Mouse (Mus musculus) kidney, postnatal 0 days (tissue): ENCODE results near the gene Tmem161a. TPM values are rescaled to one million over a fixed set of nuclear protein-coding genes. Genes with fewer than 3 reads are reported as not detected.

Experiments
- ATAC-seq: fragments of 200-750 bp; cut with Nextera tagmentation; replicated peaks from 2 replicates; pipeline ENCODE4 v1.8.0; 2017; ENCODE audit warnings: low read depth, moderate number of reproducible peaks, moderate TSS enrichment, moderate library complexity; ENCODE audit not compliant: low FRiP score
- DNase-seq: peaks from one replicate; pipeline ENCODE4 v3.0.0-alpha.2; 2016; ENCODE audit warnings: low spot score
- H3K27ac ChIP-seq: fragments of 300-500 bp; sonication (generic); 2 replicates; pipeline ENCODE4 v1.5.1; 2014; ENCODE audit warnings: mild to moderate bottlenecking
- H3K27me3 ChIP-seq: fragments of 300-500 bp; sonication (generic); 2 replicates; pipeline ENCODE4 v1.6.1; 2014; ENCODE audit warnings: low read length, mixed read lengths; ENCODE audit not compliant: insufficient read depth
- H3K36me3 ChIP-seq: fragments of 300-500 bp; sonication (generic); 2 replicates; pipeline ENCODE4 v1.6.1; 2014; ENCODE audit warnings: low read length, mixed read lengths; ENCODE audit not compliant: insufficient read depth
- H3K4me1 ChIP-seq: fragments of 300-500 bp; sonication (generic); replicated peaks from 2 replicates; pipeline ENCODE4 v1.6.1; 2014; ENCODE audit warnings: antibody characterized with exemption, low read length, mixed read lengths; ENCODE audit not compliant: insufficient read depth
- H3K4me2 ChIP-seq: fragments of 300-500 bp; sonication (generic); 2 replicates; pipeline ENCODE4 v1.6.1; 2014; ENCODE audit warnings: mild to moderate bottlenecking, low read length, moderate library complexity, mixed read lengths
- H3K4me3 ChIP-seq: fragments of 300-500 bp; sonication (generic); replicated peaks from 2 replicates; pipeline ENCODE4 v1.5.1; 2014; ENCODE audit warnings: low read depth, low read length
- H3K9ac ChIP-seq: fragments of 300-500 bp; sonication (generic); 2 replicates; pipeline ENCODE4 v1.6.1; 2014; ENCODE audit warnings: low read depth, low read length
- H3K9me3 ChIP-seq: fragments of 300-500 bp; sonication (generic); replicated peaks from 2 replicates; pipeline ENCODE4 v1.6.1; 2016; ENCODE audit warnings: low read length, inconsistent platforms, mixed read lengths
- CTCF ChIP-seq: IDR thresholded peaks from 2 replicates; pipeline ENCODE4 v1.5.1; 2016; ENCODE audit warnings: antibody characterized with exemption, low read depth, mild to moderate bottlenecking, moderate library complexity
- WGBS: fragments of 180-500 bp; shearing (Covaris S2); extraction: QIAGEN DNeasy Blood & Tissue Kit; methylation state at CpG from one replicate; pipeline ENCODE4 v1.1.7; 2014; 5-methylcytosine and 5-hydroxymethylcytosine counted together
- polyA plus RNA-seq: library from polyadenylated mRNA; unstranded; fragments of >200 nt; fragmentation: Nextera tagmentation; extraction: Ambion mirVana; gene quantifications from 2 replicates; pipeline ENCODE4 v1.2.1, GENCODE M21; 2015

The Tmem161a gene
- polyA plus RNA-seq, 1 experiment from 2014 or later = 52.3 TPM

DNA sequence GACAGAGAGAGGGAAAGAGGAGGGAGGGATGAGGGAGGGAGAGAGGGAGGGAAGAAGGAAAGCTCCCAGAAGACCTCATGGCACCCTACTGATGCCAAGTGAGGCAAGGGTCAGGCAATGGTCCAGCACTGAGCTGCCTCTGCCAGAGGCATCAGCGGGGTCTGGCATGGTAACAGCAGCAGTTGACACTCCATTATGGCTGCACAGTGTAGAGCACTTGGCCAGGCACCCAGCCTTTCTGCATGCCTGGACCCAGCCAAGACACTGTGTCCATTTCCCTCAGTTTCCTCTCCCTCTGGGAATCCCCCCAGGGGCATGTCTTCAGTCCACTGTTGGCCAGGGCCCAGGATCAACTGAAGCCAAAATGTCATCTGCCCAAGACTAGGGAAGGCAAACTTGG lies 44.4 kb downstream of the Tmem161a start:
- Histone ChIP-seq H3K4me1 (peaks cover 2% of the 10 kb centered on the region), H3K36me3 (no peaks in the 10 kb centered on the region), H3K9ac (no peak overlapping the region), H3K9me3 (no peaks in the 10 kb centered on the region), H3K4me3 (no peak overlapping the region), H3K4me2 (no peak overlapping the region), H3K27me3 (no peaks in the 10 kb centered on the region), H3K27ac (no peak overlapping the region)
- no peak for ATAC-seq
- WGBS = 64% methylated on average over 1 of the region's 1 CpGs
- DNase-seq = no peak
- no peak for TF ChIP-seq CTCF

- no peak for DNase-seq
- Histone ChIP-seq H3K36me3 (no peaks in the 10 kb centered on the region), H3K4me1 (no peaks in the 10 kb centered on the region), H3K9me3 (no peaks in the 10 kb centered on the region), H3K27me3 (no peaks in the 10 kb centered on the region), H3K9ac (no peak overlapping the region), H3K4me3 (no peak overlapping the region), H3K27ac (no peak overlapping the region), H3K4me2 (no peak overlapping the region)
- ATAC-seq = no peak
- TF ChIP-seq CTCF = no peak
Observed at GRCm38 (mm10) chr8:70217441-70217840, 45.3 kb downstream of the Tmem161a start.

GRCm38 (mm10) chr8:70219107-70219684 lies 47.0 kb downstream of the Tmem161a start:
- no peak overlapping the region for H3K9ac ChIP-seq
- H3K4me3 ChIP-seq = no peak overlapping the region
- H3K9me3 ChIP-seq = no peaks in the 10 kb centered on the region
- H3K36me3 ChIP-seq = peaks cover 5% of the 10 kb centered on the region; the same call in 1 of the 2 replicates
- ATAC-seq = peak; percentile 47; the same call in 1 of the 2 replicates
- 55% methylated on average over 5 of the region's 5 CpGs for WGBS
- H3K4me1 ChIP-seq = no peaks in the 10 kb centered on the region
- TF ChIP-seq CTCF = no peak
- no peak overlapping the region for H3K4me2 ChIP-seq
- H3K27ac ChIP-seq = no peak overlapping the region
- DNase-seq = no peak
- no peaks in the 10 kb centered on the region for H3K27me3 ChIP-seq

DNA sequence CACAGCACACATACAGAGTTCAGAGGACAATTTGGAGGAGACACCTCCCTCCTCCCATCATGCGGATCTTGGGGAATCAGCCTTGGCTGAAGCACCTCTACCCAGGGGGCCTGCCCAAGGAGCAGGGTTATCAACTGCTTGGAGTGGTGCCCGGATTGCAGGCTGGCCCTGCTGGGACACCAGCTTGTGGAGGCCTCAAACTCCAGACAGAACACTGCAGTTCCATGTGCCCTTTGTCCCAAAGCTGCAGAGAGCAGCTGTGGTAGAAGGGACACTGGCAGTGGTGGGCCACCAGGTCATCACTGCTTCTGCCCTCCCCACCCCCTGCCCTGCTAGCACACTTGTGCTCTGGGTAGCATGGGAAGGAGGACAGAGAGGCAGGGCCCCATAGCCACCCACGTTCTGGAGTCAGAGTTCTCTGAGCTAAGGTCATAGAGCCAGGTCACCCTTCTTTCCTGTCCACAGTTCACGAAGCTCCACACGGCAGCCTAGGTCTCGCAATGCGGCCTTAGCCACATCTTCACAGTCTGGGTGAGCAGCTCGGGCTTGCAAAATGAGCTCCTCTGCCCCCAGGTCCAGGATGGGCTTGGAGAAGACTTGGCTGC lies 48.2 kb downstream of the Tmem161a start:
- 60% methylated on average over 8 of the region's 8 CpGs for WGBS
- DNase-seq = no peak
- Histone ChIP-seq H3K27ac (no peak overlapping the region), H3K4me1 (no peaks in the 10 kb centered on the region), H3K27me3 (no peaks in the 10 kb centered on the region), H3K4me2 (no peak overlapping the region), H3K9me3 (no peaks in the 10 kb centered on the region), H3K36me3 (peaks cover 12% of the 10 kb centered on the region; the same call in 1 of the 2 replicates), H3K4me3 (no peak overlapping the region), H3K9ac (no peak overlapping the region)
- no peak; the same call in 1 of the 2 replicates for ATAC-seq
- TF ChIP-seq CTCF = no peak

GRCm38 (mm10) chr8:70220911-70221310 lies 48.8 kb downstream of the Tmem161a start:
- no peak overlapping the region for H3K27ac ChIP-seq
- no peaks in the 10 kb centered on the region for H3K9me3 ChIP-seq
- no peak overlapping the region for H3K4me3 ChIP-seq
- H3K36me3 ChIP-seq = peaks cover 12% of the 10 kb centered on the region; the same call in 1 of the 2 replicates
- no peak for DNase-seq
- H3K27me3 ChIP-seq = no peaks in the 10 kb centered on the region
- no peak overlapping the region for H3K4me2 ChIP-seq
- H3K9ac ChIP-seq = no peak overlapping the region
- ATAC-seq = no peak
- 90% methylated on average over 3 of the region's 3 CpGs for WGBS
- no peaks in the 10 kb centered on the region for H3K4me1 ChIP-seq
- no peak for TF ChIP-seq CTCF

- WGBS = 90% methylated on average over 12 of the region's 12 CpGs
- Histone ChIP-seq H3K27me3 (no peaks in the 10 kb centered on the region), H3K4me3 (no peak overlapping the region), H3K4me1 (no peaks in the 10 kb centered on the region), H3K4me2 (no peak overlapping the region), H3K9me3 (no peaks in the 10 kb centered on the region), H3K27ac (no peak overlapping the region), H3K9ac (no peak overlapping the region), H3K36me3 (peaks cover 12% of the 10 kb centered on the region; the same call in 1 of the 2 replicates)
- TF ChIP-seq CTCF = no peak
- DNase-seq = no peak
- no peak for ATAC-seq
Observed at GRCm38 (mm10) chr8:70222041-70222440, 49.9 kb downstream of the Tmem161a start.
